Mouse (Mus musculus) gastrocnemius, adult 2 months (tissue): ENCODE data around the gene Ric3. TPM values are rescaled to one million over a fixed set of nuclear protein-coding genes. Genes with fewer than 3 reads are reported as not detected.
A peak's percentile ranks its signal among the peaks of the same experiment; 100 is the strongest.
"Not testable (repeated sequence)": the region's sequence is repeated elsewhere in the genome, so short reads cannot be mapped to it uniquely, and the experiment has no call there.

ENCODE experiments used
- DNase-seq: peaks from one replicate; pipeline ENCODE4 v3.0.0; 2022
- H3K27ac ChIP-seq: fragments of 200-600 bp; 2 replicates; pipeline ENCODE4 v1.8.1; 2022; ENCODE audit warnings: mild to moderate bottlenecking
- H3K4me3 ChIP-seq: fragments of 200-600 bp; 2 replicates; pipeline ENCODE4 v1.8.1; 2022; ENCODE audit warnings: mild to moderate bottlenecking, moderate library complexity
- CTCF ChIP-seq: fragments of 200-600 bp; IDR thresholded peaks from 2 replicates; pipeline ENCODE4 v1.8.1; 2022; ENCODE audit warnings: antibody characterized with exemption, mild to moderate bottlenecking, moderate library complexity
- intact Hi-C: fragments of 180-260 bp; cut with DNase I; formaldehyde crosslinking; loops from one replicate; pipeline ENCODE4 v1.15.1; 2025
- long read RNA-seq, 2 experiments: library from polyadenylated mRNA; stranded (forward); transcript quantifications; one replicate each; pipeline ENCODE4 v2.0.0; 2021
- total RNA-seq, 2 experiments: library from RNA; stranded (reverse); gene quantifications; 2 replicates each; pipeline ENCODE4 v1.2.3; 2021

Ric3 gene
- 1 to 10 TPM; 1.7 to 2.1 TPM for total RNA-seq
- long read RNA-seq, experiment 1, full-length matches to known transcripts = 1 of 2 reads
- long read RNA-seq, experiment 1, partial matches to known transcripts = 0 of 2 reads
- long read RNA-seq, experiment 1, other reads (novel, unspliced or antisense) = 1 of 2 reads
- long read RNA-seq, experiment 2, full-length matches to known transcripts = 2 of 5 reads
- long read RNA-seq, experiment 2, partial matches to known transcripts = 1 of 5 reads
- long read RNA-seq, experiment 2, other reads (novel, unspliced or antisense) = 2 of 5 reads

DNA sequence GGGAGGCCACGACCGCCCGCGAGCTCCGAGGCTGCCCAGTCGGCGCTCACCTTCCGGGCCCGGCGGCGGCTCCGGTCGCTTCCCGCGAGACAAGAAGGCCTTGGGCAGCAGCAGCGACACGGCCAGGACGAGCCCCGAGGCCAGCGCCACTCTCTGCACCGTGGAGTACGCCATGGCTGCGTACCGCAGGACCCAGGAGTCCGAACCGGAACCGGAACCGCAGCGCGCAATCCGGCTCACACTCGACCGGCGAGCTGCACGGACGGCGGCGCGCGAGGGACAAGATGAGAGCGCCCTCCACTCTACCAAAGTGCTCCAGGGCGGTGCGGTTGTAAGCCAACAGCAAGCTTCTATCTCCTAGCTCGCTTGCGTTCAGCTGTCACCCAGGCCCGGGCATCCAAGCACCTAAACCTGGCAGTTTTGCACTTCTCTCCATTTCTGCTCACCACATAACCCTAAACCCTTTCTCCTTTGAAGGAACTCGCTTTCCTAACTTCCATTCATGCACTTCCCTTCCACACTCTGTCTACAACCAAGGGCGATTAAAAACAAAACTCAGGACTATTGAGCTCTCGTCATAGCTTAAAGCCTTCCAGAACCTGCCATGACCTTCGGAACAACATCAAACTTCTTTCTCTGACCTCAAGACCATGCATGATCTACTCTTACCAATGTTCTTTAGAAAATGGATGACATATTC lies at the start of gene Ric3:
Ric3 (minus strand) TSS at position 219 of the 700 bp plus-strand sequence.
- TF ChIP-seq CTCF = no peak
- Histone ChIP-seq H3K27ac (0 out of 2 replicates have a peak within 1 kb of the TSS, but pooled peaks have one; percentile 31), H3K4me3 (peak within 1 kb of the TSS; percentile 80)
- peak; percentile 63 for DNase-seq
- intact Hi-C loops = no loop called here

DNA sequence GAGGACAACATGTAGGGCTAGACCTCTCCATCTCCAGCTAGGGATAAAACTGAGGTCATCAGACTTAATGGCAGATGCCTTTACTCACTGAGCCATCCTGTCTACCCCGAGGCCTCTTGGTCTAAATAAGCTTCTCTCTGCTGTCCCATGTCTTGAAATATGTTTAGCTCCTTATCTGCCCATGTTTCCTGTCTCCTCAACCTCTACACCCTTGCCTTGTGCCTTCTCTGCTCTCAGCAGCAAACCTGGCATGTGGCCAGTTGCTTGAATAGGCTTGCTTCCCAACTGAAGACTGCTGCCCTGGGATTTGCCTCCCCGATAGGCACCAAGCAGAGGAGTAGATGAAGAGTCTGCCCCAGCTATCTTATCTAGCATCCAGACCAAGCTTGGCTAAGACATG lies 48.4 kb upstream of the Ric3 start:
- DNase-seq = no peak
- no peak overlapping the region for H3K27ac ChIP-seq
- no peak for TF ChIP-seq CTCF
- no peak overlapping the region for H3K4me3 ChIP-seq
- intact Hi-C loops = loop anchor here (10.0 kb wide), 1 partner anchor 123 kb away; no protein-coding TSS in a partner anchor

DNA sequence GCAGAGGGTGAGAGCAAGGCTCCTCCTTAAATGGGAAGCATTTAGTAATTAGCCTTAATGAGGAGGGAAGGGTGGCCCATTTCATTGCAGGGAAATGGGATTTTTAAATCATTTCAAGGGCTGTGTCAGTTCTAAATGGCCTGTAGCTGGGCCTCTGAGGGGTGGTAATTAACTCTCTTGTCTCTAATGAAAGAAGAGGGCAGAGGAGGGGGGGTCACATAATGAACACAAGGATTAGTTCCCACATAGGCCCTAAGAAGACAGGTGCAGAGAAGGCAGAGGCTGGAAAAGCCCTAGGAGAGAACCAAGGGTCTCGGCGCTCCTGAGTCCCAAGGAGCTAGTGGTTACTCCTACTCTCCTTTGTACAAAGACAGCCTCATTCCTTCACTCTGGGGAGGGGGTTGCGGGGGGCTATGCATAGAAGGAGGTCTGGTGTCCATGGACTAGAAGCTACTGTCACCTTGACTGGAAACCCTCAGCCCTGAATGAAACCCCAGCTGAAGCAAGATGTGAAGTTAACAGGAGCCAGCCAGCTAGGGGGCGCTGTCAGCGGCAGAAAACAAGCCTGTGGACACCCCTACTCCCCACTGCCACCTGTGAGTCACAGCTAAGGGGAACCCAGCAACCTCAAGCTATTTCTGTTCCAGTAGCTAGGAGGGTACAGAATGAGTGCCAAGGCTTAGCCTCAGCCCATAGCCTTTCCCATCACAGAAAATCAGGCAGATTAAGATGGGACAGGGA lies 47.0 kb upstream of the Ric3 start:
- no peak for DNase-seq
- H3K4me3 ChIP-seq = no peak overlapping the region
- H3K27ac ChIP-seq = no peak overlapping the region
- TF ChIP-seq CTCF = no peak; the same call in 1 of the 2 replicates
- intact Hi-C loops = loop anchor here (10.0 kb wide), 1 partner anchor 125 kb away; no protein-coding TSS in a partner anchor

DNA sequence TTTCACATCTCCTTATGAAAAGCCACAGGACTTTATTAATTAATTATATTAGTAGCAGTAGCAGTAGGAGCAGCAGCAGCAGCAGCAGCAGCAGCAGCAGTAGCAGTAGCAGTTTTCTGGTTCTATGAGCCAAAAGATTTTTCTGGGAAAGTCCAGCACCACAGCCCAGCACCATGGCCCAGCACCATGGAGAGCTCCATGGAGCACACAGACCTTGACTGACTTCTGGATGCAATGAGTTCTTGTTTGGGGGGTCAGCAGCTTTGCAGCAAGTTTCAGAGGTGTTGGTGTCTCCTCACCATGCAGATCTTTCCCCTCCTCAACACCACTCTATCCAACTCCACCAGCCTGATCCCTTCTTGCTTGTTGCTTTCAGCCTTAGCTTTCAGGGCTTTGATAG lies 46.3 kb upstream of the Ric3 start:
- Histone ChIP-seq H3K4me3 (no peak overlapping the region), H3K27ac (no peak overlapping the region)
- no peak for TF ChIP-seq CTCF
- no peak for DNase-seq
- intact Hi-C loops = no loop called here

DNA sequence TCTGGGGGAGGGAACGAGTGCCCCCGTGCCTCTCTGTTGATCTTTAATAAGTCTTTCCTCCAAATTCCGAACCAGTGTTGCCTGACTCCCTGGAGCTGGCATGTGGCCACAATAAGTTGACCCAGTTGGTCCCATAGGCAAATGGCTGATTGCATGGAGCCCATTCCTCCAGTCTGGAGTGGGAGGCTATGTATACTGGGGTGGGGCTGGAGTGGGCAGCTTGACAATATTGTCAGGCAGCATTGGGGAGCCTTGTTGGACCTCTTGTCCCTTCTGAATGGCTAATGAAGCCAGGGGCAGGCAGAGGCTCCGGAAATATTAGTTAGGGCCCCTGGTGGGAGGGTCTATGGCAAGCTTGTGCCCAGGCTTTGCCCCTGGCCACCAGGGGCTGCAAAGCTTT lies 32.8 kb upstream of the Ric3 start:
- Histone ChIP-seq H3K27ac (no peak overlapping the region), H3K4me3 (no peak overlapping the region)
- intact Hi-C loops = no loop called here
- TF ChIP-seq CTCF = no peak
- DNase-seq = no peak

DNA sequence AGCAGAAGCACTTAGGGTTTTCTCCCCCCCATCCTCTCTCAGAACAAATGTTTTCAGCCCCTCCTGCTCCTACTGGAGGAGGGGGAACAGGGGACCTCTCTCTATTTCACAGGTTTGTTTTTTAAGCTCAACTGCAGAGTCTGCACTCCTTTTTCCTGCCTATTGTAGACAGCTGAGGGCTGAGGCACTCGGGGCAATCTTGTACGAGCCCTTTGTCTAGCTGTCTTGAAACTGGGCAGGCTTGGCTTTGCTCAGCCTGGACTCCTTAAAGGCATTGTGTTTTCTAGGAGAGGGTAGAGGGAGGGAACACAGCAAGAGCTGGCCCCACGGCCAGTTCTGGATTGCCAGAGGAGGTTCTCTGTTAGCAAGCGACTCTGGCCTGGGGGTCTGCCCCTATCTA lies 32.4 kb upstream of the Ric3 start:
- intact Hi-C loops, DNase-seq, H3K27ac ChIP-seq, H3K4me3 ChIP-seq: not testable (repeated sequence)

DNA sequence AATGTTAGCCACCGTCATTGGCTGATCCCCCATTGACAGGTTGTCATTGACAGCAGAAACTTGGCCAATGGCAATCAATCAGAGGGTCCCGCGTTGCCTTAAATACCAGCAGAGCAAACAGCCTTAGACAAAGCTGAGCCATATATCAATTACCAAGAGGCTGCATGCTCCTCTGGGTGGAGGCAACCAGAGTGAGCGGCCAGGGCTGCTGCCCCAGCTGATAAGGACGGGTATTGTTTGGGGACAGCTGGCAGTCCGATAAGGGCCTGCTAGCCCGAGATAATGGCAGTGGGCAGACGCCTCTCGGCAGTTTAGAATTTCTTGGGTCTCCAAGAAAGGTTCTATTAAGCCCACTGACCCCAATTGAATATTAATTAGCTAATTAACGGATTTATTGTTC lies 31.8 kb upstream of the Ric3 start:
- H3K27ac ChIP-seq = no peak overlapping the region
- no peak for DNase-seq
- intact Hi-C loops = no loop called here
- TF ChIP-seq CTCF = no peak
- H3K4me3 ChIP-seq = no peak overlapping the region

DNA sequence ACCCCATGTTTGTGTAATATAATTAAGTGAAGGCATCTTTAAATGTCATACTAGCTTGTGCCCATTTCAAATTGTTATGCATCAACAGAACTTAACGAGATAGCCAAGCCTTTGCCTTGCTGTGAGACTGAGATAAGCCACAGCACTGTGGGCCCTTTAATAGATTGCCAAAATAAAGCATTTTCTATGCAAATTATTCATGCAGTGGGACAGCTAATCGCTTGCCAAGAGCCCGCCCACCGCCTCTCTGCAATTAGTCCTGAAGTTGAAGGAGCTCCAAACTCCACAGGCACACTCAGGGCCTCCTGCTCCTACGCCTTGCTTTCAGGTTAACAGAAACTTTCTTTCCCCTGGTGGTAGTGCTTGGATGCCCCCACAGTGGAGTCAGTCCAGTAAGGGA lies 27.9 kb upstream of the Ric3 start:
- intact Hi-C loops = no loop called here
- Histone ChIP-seq H3K27ac (no peak overlapping the region), H3K4me3 (no peak overlapping the region)
- no peak for TF ChIP-seq CTCF
- no peak for DNase-seq

DNA sequence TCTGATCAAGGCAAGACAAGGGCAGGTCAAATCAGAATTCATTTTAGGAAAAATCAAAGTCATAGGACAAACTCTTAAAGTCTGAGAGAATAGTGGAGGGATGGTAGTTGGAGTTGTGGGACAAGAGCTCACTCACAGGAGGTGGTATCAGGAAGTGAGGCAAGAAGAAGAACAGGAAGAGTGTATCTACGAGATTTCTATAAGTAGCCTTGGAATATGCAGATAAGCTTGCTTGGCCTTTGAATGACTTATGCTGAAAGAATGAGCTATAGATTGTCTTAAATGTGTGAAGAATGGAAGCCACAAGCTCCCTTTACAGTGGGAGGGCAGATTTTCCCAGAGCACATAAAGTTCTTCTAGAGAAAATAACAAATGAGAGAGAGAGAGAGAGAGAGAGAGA lies 21.8 kb upstream of the Ric3 start:
- intact Hi-C loops = no loop called here
- H3K4me3 ChIP-seq = no peak overlapping the region
- H3K27ac ChIP-seq = no peak overlapping the region
- no peak for DNase-seq
- no peak for TF ChIP-seq CTCF

DNA sequence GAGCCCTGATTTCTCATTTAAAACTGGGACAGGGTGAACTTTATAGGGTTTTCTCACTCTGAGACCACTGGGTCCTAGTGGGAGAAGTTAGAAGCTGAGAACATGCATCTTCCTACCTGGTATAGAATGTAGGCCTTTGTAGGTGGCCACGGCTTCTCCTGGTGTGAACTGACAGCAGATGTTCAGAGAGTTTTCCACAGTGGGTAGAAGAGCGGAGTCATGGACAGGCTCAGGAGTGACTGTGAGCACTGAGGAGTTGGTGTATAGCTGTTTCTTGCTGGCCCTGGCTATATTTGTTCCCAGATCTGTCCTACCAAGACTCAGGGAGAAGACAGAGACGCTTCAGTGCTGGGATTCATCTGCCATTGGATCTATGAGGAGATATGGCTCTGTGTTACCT lies 18.0 kb upstream of the Ric3 start:
- H3K27ac ChIP-seq = no peak overlapping the region
- TF ChIP-seq CTCF = no peak
- intact Hi-C loops = no loop called here
- no peak overlapping the region for H3K4me3 ChIP-seq
- DNase-seq = no peak

DNA sequence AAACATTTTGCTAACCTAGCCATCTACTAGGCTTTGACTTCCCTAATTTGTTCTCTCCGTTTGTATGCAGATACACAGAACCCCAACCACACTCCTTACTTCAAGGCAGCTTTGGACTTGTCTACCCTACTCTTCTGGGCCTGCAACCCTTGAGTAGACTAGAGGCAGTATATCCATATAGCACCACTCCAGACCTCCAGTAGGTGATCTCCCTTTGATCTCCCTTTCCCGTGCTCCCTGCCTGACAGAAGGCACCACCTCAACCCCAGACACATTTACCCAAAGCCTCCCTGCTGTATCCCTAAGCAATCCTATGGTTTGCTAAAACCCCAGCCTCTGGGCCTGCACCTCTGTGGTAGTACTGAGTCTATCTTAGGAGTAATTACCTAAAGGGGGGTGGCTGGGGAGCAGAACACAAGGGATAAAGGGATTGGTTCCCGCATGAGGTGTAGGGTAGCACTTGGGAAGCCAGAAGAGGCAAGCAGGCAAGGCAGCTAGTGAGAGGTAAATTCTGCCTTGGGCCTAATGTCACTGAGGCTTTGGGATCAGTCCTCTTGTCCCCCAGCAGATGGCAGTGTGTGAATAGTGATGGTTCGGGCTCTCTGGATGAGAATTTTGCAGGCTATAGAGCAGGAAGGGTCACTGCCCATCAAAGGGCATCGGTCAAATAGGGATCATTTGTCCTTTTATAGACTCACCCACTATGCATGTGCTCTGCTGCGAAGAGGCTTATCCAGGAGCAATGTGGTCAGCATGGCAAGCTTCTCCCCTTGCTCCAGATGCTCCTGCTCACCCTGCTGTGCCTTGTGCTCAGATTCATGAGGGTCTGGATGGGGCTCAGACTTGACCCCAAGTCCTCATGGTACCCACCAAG lies 15.3 kb upstream of the Ric3 start:
- Histone ChIP-seq H3K27ac (no peak overlapping the region), H3K4me3 (no peak overlapping the region)
- no peak for DNase-seq
- TF ChIP-seq CTCF = peak; percentile 58
- intact Hi-C loops = no loop called here

DNA sequence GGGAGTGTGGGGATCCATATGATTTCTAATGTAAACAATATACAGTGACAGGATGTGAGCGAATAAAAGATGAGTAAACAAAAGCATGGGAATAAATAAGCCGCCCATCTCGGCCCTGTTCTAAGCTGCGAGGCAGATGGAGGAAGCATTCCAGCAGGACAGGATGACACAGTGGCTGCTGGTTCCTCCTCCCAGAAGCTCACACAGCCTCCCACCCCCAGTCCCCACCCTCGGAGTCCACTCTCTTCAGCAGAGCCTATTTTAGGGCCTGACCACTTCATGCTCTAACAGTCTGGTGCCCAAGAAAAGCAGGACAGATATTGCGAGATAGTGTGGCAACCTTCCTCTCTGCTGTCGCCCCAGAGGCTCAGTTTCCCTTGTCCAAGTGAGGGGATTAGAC lies 14.1 kb upstream of the Ric3 start:
- intact Hi-C loops = no loop called here
- no peak for TF ChIP-seq CTCF
- Histone ChIP-seq H3K27ac (no peak overlapping the region), H3K4me3 (no peak overlapping the region)
- DNase-seq = no peak
